Mouse (Mus musculus): ENCODE measurements around the gene Coro2a. TPM values are rescaled to one million over a fixed set of nuclear protein-coding genes. Genes with fewer than 3 reads are reported as not detected.
"Not testable (repeated sequence)": the region's sequence is repeated elsewhere in the genome, so short reads cannot be mapped to it uniquely, and the experiment has no call there.

Gene Coro2a
- 12.2 and 14.5 TPM in 2 replicates for polyA plus RNA-seq (2015; fragmentation: Nextera tagmentation; extraction: Ambion mirVana)

GRCm38 (mm10) chr4:46601844-46602423, at the start of gene Coro2a:
Gene Coro2a (minus strand): TSS chr4:46602202.
- peak; percentile 85 for DNase-seq (ENCODE audit: low spot score)

GRCm38 (mm10) chr4:46650086-46650753, 48.2 kb upstream of the Coro2a start, which contains the start of gene Tbc1d2:
Gene Tbc1d2 (minus strand): TSS chr4:46650209.
- peak; percentile 94 for DNase-seq (ENCODE audit: low spot score)

GRCm38 (mm10) chr4:46649161-46649560, 47.2 kb upstream of the Coro2a start:
- DNase-seq (ENCODE audit: low spot score) = no peak

GRCm38 (mm10) chr4:46643676-46644112, 41.7 kb upstream of the Coro2a start:
- no peak for DNase-seq (ENCODE audit: low spot score)

GRCm38 (mm10) chr4:46642924-46643675, 41.1 kb upstream of the Coro2a start:
- DNase-seq (ENCODE audit: low spot score) = no peak

GRCm38 (mm10) chr4:46641283-46641682, 39.3 kb upstream of the Coro2a start:
- no peak for DNase-seq (ENCODE audit: low spot score)

GRCm38 (mm10) chr4:46639866-46640265, 37.9 kb upstream of the Coro2a start:
- DNase-seq (ENCODE audit: low spot score) = no peak

- DNase-seq (ENCODE audit: low spot score) = not testable (repeated sequence)
Measured at GRCm38 (mm10) chr4:46637250-46637649, 35.2 kb upstream of the Coro2a start.

GRCm38 (mm10) chr4:46635702-46636430, 33.9 kb upstream of the Coro2a start:
- peak; percentile 54 for DNase-seq (ENCODE audit: low spot score)

GRCm38 (mm10) chr4:46634881-46635280, 32.9 kb upstream of the Coro2a start:
- DNase-seq (ENCODE audit: low spot score) = no peak

GRCm38 (mm10) chr4:46633565-46633964, 31.6 kb upstream of the Coro2a start:
- DNase-seq (ENCODE audit: low spot score) = not testable (repeated sequence)

GRCm38 (mm10) chr4:46632465-46632864, 30.5 kb upstream of the Coro2a start:
- no peak for DNase-seq (ENCODE audit: low spot score)

- DNase-seq (ENCODE audit: low spot score) = no peak
Measured at GRCm38 (mm10) chr4:46630390-46630789, 28.4 kb upstream of the Coro2a start.

GRCm38 (mm10) chr4:46628873-46629272, 26.9 kb upstream of the Coro2a start:
- DNase-seq (ENCODE audit: low spot score) = no peak

GRCm38 (mm10) chr4:46628081-46628480, 26.1 kb upstream of the Coro2a start:
- peak; percentile 84 for DNase-seq (ENCODE audit: low spot score)

GRCm38 (mm10) chr4:46625101-46625500, 23.1 kb upstream of the Coro2a start:
- no peak for DNase-seq (ENCODE audit: low spot score)

- no peak for DNase-seq (ENCODE audit: low spot score)
Measured at GRCm38 (mm10) chr4:46623007-46623406, 21.0 kb upstream of the Coro2a start.

- no peak for DNase-seq (ENCODE audit: low spot score)
Measured at GRCm38 (mm10) chr4:46620946-46621345, 18.9 kb upstream of the Coro2a start.

- peak; percentile 68 for DNase-seq (ENCODE audit: low spot score)
Measured at GRCm38 (mm10) chr4:46620330-46620729, 18.3 kb upstream of the Coro2a start.

GRCm38 (mm10) chr4:46618196-46618817, 16.3 kb upstream of the Coro2a start:
- peak; percentile 65 for DNase-seq (ENCODE audit: low spot score)

- peak; percentile 58 for DNase-seq (ENCODE audit: low spot score)
Measured at GRCm38 (mm10) chr4:46617408-46617807, 15.4 kb upstream of the Coro2a start.

Data from thymus, postnatal 0 days (tissue).